Comparison of ENCODE assay signal across 8 mouse cellular contexts in genomic region chr13:75931073-75931472, GRCm38 (mm10). TPM values are rescaled to one million over a fixed set of nuclear protein-coding genes. Genes with fewer than 3 reads are reported as not detected.
DNase-seq lines count a peak whose midpoint lies in the region; ATAC-seq and TF ChIP-seq lines count a peak whose summit lies in the region.

No protein-coding gene starts in this region.

- H3K27me3 ChIP-seq in hindbrain, embryonic 16.5 days (replicated peaks; ENCODE audit: control insufficient read depth, insufficient read depth, low read length): no peaks in the 10 kb centered on the region
- no peaks in the 10 kb centered on the region for H3K27me3 ChIP-seq in midbrain, embryonic 13.5 days

- H3K4me3 ChIP-seq in hindbrain, embryonic 16.5 days (ENCODE audit: low read length): no peak overlapping the region
- H3K4me3 ChIP-seq in midbrain, embryonic 13.5 days (replicated peaks): no peak overlapping the region

- ATAC-seq in hindbrain, embryonic 16.5 days: peak; percentile 92
- ATAC-seq in midbrain, embryonic 13.5 days: peak; percentile 95

- WGBS in hindbrain, embryonic 16.5 days: 18% methylated on average over 5 of the region's 5 CpGs
- WGBS in midbrain, embryonic 13.5 days: 26% methylated on average over 5 of the region's 5 CpGs

- no peak for TF ChIP-seq CTCF in brain, embryonic 14.5 days (IDR thresholded peaks at IDR 0.05; ENCODE audit: borderline replicate concordance, extremely low read depth, insufficient read depth, insufficient read length)

- no peaks in the 10 kb centered on the region for H3K9me3 ChIP-seq in hindbrain, embryonic 16.5 days (ENCODE audit: control insufficient read depth, low read length)
- no peaks in the 10 kb centered on the region for H3K9me3 ChIP-seq in midbrain, embryonic 13.5 days

- TF ChIP-seq POLR2A in brain, embryonic 14.5 days (IDR thresholded peaks at IDR 0.05; ENCODE audit: borderline replicate concordance, extremely low read depth, insufficient read depth, insufficient read length, poor library complexity, severe bottlenecking): no peak

- H3K36me3 ChIP-seq in hindbrain, embryonic 16.5 days (ENCODE audit: control insufficient read depth, insufficient read depth, low read length): peaks cover 3% of the 10 kb centered on the region
- peaks cover 17% of the 10 kb centered on the region for H3K36me3 ChIP-seq in midbrain, embryonic 13.5 days

- no peak overlapping the region for H3K9ac ChIP-seq in hindbrain, embryonic 16.5 days (ENCODE audit: low read depth, low read length)
- no peak overlapping the region for H3K9ac ChIP-seq in midbrain, embryonic 13.5 days (replicated peaks)

- peaks cover 4% of the 10 kb centered on the region for H3K4me1 ChIP-seq in hindbrain, embryonic 16.5 days (ENCODE audit: control insufficient read depth, insufficient read depth, low read depth, low read length)
- peaks cover 13% of the 10 kb centered on the region for H3K4me1 ChIP-seq in midbrain, embryonic 13.5 days (replicated peaks)

- DNase-seq in 3T3-L1 (ENCODE audit: low read depth, low spot score): peak; percentile 40
- DNase-seq in brain, embryonic 14.5 days (ENCODE audit: low read depth): peak; percentile 86
- DNase-seq in frontal cortex, postnatal 25 days (ENCODE audit: low spot score in 2 of 2): peak; percentile 19 to 31
- peak; percentile 19 to 49 for DNase-seq in left cerebral cortex, adult 8-10 months (ENCODE audit: low spot score in 2 of 2)
- peak; percentile 77 for DNase-seq in testis, postnatal 14 days (ENCODE audit: low spot score)
- no peak for DNase-seq in urinary bladder, postnatal 25 days (ENCODE audit: low spot score)

- 0 out of 2 replicates have a peak overlapping the region, but pooled peaks have one; percentile 23 for H3K27ac ChIP-seq in hindbrain, embryonic 16.5 days (ENCODE audit: low read depth, low read length)
- peak overlapping the region; percentile 39 for H3K27ac ChIP-seq in midbrain, embryonic 13.5 days

- H3K4me2 ChIP-seq in hindbrain, embryonic 16.5 days (ENCODE audit: low read length): no peak overlapping the region
- H3K4me2 ChIP-seq in midbrain, embryonic 13.5 days (replicated peaks): no peak overlapping the region

RNA-seq across cellular contexts. Expression of gene Rhobtb3, which starts 12.7 kb away (rescaled TPM):
- polyA plus RNA-seq in brain, embryonic 14.5 days (2012; rRNA removed): 22.4 and 25.3 TPM in 2 replicates
- 14.9 and 18.8 TPM in 2 replicates for polyA plus RNA-seq in hindbrain, embryonic 16.5 days (2015; fragmentation: Nextera tagmentation; extraction: Ambion mirVana)
- 10 to 100 TPM; 16.9 to 19.9 (median 19.5) TPM for total RNA-seq in left cerebral cortex, adult 8-10 months (2022)
- polyA plus RNA-seq in midbrain, embryonic 13.5 days (2015; fragmentation: Nextera tagmentation; extraction: Ambion mirVana): 31.5 and 32.9 TPM in 2 replicates

RNA-seq across cellular contexts. Expression of gene Spata9, which starts 35.9 kb away (rescaled TPM):
- polyA plus RNA-seq in brain, embryonic 14.5 days (2012; rRNA removed): 0.47 and 0.56 TPM in 2 replicates
- 2.2 and 2.3 TPM in 2 replicates for polyA plus RNA-seq in hindbrain, embryonic 16.5 days (2015; fragmentation: Nextera tagmentation; extraction: Ambion mirVana)
- under 1 TPM in 3 of 4 experiments, not detected in 1; 0.35 to 0.80 (median 0.53) TPM for total RNA-seq in left cerebral cortex, adult 8-10 months (2022)
- 1.9 and 2.8 TPM in 2 replicates for polyA plus RNA-seq in midbrain, embryonic 13.5 days (2015; fragmentation: Nextera tagmentation; extraction: Ambion mirVana)
